Comparison of ENCODE assay signal across 17 mouse cellular contexts in the genomic region with DNA sequence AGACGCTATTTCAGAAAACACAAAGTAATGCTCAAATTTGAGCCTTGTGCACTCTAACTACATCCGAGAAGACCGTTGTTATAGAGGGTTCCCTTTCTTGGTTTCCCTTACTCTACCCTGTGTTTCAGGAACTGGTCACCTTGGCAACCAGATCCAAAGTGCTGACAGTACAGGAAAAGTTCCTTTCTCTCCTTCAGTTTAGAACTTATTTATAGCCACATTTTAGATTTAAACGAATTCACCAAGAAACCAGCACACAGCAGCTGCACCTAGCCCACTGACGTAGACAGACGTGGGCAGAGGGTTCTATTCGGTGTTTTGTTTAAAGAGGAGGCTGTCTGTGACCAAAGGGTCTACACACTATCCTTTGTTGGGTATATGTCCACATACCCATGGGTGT. TPM values are rescaled to one million over a fixed set of nuclear protein-coding genes. Genes with fewer than 3 reads are reported as not detected.
DNase-seq lines count a peak whose midpoint lies in the region; ATAC-seq lines count a peak whose summit lies in the region.
"Had no signal": no experiment of that assay in that cellular context is flagged by ENCODE, and none has a peak within 500 bp of the region (broad histone marks: within the 10 kb centered on the region; RNA-seq: fewer than 3 reads in every experiment).

No protein-coding gene starts in this region.

- peak; percentile 9 to 52 for DNase-seq in heart, adult 18-20 months
- DNase-seq in right cerebral cortex, adult 2 months (ENCODE audit: low spot score in 2 of 2), result peak; percentile 55 to 70
- DNase-seq in right cerebral cortex, postnatal 14 days, result no peak
- DNase-seq in adrenal gland, adult 8-10 months, result no peak
- no peak for DNase-seq in urinary bladder, postnatal 25 days (ENCODE audit: low spot score)
- DNase-seq in cerebellum, postnatal 25 days, result no peak
- DNase-seq: cerebellum, adult 9-11 months; kidney, postnatal 10 days; midbrain, embryonic 14.5 days; thymus, adult 2 months had no signal

- no peak overlapping the region for H3K9ac ChIP-seq in heart, embryonic 12.5 days
- H3K9ac ChIP-seq: heart, embryonic 13.5 days; hindbrain, embryonic 12.5 days; liver, embryonic 14.5 days had no signal

- peaks cover 6% of the 10 kb centered on the region; the same call in 1 of the 2 replicates for H3K4me1 ChIP-seq in heart, embryonic 12.5 days (replicated peaks)
- H3K4me1 ChIP-seq: hindbrain, embryonic 12.5 days had no signal

- H3K4me2 ChIP-seq in heart, embryonic 12.5 days, result no peak overlapping the region
- H3K4me2 ChIP-seq: heart, embryonic 13.5 days; hindbrain, embryonic 12.5 days had no signal

- H3K4me3 ChIP-seq in heart, embryonic 12.5 days, result no peak overlapping the region
- H3K4me3 ChIP-seq in macrophage (ENCODE audit: inconsistent target), result no peak overlapping the region
- H3K4me3 ChIP-seq: heart, embryonic 13.5 days; hindbrain, embryonic 12.5 days had no signal

- no peaks in the 10 kb centered on the region for H3K36me3 ChIP-seq in heart, embryonic 12.5 days
- H3K36me3 ChIP-seq in macrophage (ENCODE audit: inconsistent target), result peaks cover 54% of the 10 kb centered on the region

- ATAC-seq in heart, embryonic 12.5 days (ENCODE audit: insufficient number of reproducible peaks, low FRiP score), result no peak
- ATAC-seq: intestine, embryonic 16.5 days had no signal

- H3K9me3 ChIP-seq in heart, embryonic 12.5 days (replicated peaks), result no peaks in the 10 kb centered on the region
- H3K9me3 ChIP-seq: heart, embryonic 13.5 days; hindbrain, embryonic 12.5 days had no signal

- 77% methylated on average over 7 of the region's 7 CpGs for WGBS in heart, embryonic 12.5 days
- WGBS in macrophage (ENCODE audit: missing documents), result 7% methylated on average over 7 of the region's 7 CpGs

- H3K27me3 ChIP-seq in heart, embryonic 12.5 days (replicated peaks), result no peaks in the 10 kb centered on the region
- H3K27me3 ChIP-seq: heart, embryonic 13.5 days; hindbrain, embryonic 12.5 days had no signal

- peaks cover 21% of the 10 kb centered on the region; the same call in 1 of the 2 replicates for H3K79me2 ChIP-seq in macrophage (ENCODE audit: inconsistent target)

- H3K27ac ChIP-seq in heart, embryonic 12.5 days (ENCODE audit: poor library complexity, severe bottlenecking), result no peak overlapping the region
- H3K27ac ChIP-seq in macrophage, result peak overlapping the region; percentile 52
- H3K27ac ChIP-seq: heart, embryonic 13.5 days; hindbrain, embryonic 12.5 days; liver, embryonic 14.5 days had no signal

RNA-seq across cellular contexts. Expression of gene Ucp1, which starts 46.0 kb away (rescaled TPM):
- 100 to 1,000 TPM in 1 of 2 experiments, 1 to 10 TPM in 1; 1.1 to 108 TPM for total RNA-seq in heart, adult 18-20 months (2021)
- polyA plus RNA-seq in heart, embryonic 12.5 days (2016; fragmentation: Nextera tagmentation; extraction: Ambion mirVana), result not detected in 2 replicates
- under 1 TPM in 5 of 26 experiments, not detected in 21; 0.29 to 0.99 (median 0.49) TPM for total RNA-seq in macrophage (2018; cell fraction: chromatin; rRNA removed)
- not detected for total RNA-seq in macrophage (2018; cell fraction: cytosol; rRNA removed)
- 1 to 10 TPM in 1 of 26 experiments, under 1 TPM in 6, not detected in 19; 0.35 to 1.1 (median 0.48) TPM for total RNA-seq in macrophage (2018; cell fraction: nucleus; rRNA removed)
- not detected in 3 replicates for polyA plus RNA-seq in macrophage (2018)
- total RNA-seq in adrenal gland, adult 8-10 months (2022), result 100 to 1,000 TPM in 3 of 4 experiments, 10 to 100 TPM in 1; 12.0 to 493 (median 342) TPM
- total RNA-seq: left cerebral cortex, adult 8-10 months had no signal
- polyA plus RNA-seq: heart, embryonic 13.5 days; intestine, embryonic 16.5 days; liver, embryonic 14.5 days; midbrain, embryonic 14.5 days had no signal

Comparison
In these comparisons a context has a peak if more than half of its experiments do, and no peak if none do; other contexts are left out.
1. DNase-seq: peak in heart, adult 18-20 months (2 of 2) and right cerebral cortex, adult 2 months (2 of 2); none in right cerebral cortex, postnatal 14 days (single experiment), adrenal gland, adult 8-10 months (single experiment), urinary bladder, postnatal 25 days (single experiment) and cerebellum, postnatal 25 days (0 of 2).